Mouse (Mus musculus) adrenal gland, adult 8-10 months (tissue): ENCODE measurements around the gene Cntn5. TPM values are rescaled to one million over a fixed set of nuclear protein-coding genes. Genes with fewer than 3 reads are reported as not detected.

Experiments
- DNase-seq: peaks from one replicate; pipeline ENCODE4 v3.0.0; 2022
- total RNA-seq, 4 experiments: library from RNA; stranded (reverse); gene quantifications; 2 replicates each; pipeline ENCODE4 v1.2.4; 2022

Cntn5 gene
- total RNA-seq: not detected

DNA sequence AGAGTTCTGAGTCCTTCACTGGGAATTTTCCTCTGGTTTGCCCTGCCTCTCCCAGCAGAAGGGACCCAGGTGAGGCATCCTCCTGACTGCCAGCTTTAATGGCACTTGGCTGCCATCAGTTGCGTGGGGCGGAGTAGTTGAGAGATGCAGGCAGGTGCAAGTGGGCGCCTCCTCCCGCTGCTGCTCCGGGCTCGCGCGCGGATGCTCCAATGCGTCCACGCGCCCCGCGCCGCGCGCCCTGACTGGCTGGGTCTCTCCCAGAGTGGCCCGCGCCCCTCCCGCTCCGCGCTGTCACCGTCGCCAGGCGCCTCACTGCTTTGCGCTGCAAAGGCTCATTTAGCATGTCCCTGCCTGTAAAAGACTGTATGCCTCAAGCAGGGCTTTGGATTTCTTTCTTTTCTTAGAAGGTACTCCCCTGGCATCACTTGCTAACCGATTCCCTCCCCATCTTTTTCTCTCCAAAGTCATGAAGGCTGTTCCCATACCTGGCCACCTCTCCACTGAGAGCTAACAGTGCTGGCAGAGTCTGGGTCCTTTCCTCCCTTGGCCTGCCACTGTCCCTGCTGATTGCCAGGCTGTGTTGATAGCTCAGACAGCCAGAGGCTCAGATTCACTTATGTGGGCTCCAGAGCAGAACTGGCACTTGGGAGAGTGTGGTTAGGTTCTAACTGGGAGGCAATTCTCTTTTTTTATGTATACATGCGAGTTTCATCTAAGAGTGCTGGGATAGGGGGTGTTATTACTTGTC is at the start of gene Cntn5:
Cntn5 (minus strand) TSS at position 160 of the 748 bp plus-strand sequence.
- no peak for DNase-seq

DNA sequence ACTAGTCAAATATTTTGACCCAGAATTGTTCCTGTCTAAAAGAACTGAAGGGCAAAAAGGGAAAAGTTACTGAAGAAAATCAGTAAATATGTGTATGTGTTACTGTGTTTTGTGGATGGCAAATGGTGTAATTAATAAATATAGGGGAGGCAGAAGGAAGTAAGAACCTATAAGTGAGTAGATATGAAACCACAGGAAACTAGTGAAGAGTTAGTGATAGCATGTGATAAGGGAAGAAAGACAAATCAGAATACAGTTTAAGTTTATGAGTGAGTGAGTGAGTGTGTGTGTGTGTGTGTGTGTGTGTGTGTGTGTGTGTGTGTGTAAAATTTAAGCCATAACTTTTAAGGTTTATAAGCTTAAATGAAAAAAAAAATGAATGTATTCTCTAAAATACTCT is 45.9 kb upstream of the Cntn5 start:
- DNase-seq: no peak

DNA sequence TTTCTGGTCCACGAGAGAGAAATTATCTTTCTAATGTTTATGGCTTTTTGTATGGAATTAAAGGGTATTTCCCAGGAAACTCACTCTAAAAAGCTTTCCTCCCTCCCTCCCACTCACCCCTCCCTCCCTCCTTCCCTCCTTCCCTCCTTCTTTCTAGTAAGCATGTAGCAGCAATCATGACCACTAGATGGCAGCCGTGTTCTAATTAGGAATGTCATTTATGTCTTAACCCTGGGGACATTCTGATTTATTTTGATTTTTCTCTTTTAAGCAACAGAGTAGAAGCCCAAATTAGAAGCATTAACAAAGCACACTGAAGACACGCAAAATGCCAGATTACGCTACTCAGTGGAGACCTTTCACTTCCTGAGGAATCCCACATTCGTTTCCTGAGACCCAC is 5.0 kb upstream of the Cntn5 start:
- peak; percentile 2 for DNase-seq

DNA sequence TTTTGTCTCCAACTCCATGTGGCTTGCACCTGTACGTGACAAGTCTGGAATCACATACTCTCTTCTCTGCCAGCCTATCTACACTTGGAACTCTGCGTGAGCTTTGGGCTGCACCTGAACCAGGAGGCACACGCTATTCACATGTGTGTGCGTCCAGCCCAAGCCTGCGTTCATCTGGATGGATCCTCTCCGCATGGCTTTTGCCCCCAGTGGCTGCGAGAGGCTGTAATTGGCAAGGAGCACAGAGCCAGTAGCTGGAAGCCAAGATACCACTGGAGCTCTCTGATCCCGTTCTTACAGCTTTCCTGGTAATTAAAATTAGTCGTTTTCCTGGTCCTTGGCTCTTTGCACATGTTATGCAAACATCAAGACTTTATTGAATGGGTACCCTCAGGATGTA is 1.1 kb upstream of the Cntn5 start:
- DNase-seq: no peak

DNA sequence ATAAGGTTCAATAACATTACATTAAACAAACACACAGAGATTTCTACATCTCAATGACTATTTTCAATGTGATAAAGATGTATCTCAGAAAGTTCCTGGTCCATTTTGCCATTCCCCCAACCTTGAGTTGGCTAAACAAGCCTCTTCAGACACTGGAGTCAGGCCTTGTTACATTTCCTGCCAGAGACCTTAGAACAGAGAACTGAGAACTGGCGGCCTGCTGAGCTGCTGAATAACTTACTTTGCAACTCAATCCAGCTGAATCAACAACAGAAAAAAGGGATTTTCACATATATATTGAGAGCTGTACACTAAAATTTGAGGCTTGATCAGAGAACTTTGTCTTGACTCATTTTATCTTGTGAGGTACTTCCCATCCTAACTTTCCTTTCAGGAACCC is 24.8 kb downstream of the Cntn5 start:
- DNase-seq: no peak

DNA sequence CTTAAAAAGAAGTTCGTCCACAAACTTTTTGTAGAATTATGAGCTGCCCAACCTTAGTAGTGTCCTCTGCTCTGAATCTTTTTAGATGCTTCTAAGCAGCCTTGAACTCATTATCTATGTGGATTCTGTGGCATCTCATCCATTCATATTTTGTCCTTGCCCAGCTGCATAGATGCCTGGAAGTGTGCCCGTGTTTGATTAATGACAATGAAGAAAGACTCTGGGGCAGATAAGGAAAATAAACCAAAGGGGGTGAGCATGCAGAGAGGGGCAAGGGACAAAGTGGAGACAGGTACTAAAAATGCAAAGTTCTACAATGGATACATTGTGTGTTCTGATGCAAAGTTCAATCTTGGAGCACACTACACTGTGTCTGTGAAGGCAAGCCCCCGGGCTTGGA is 30.7 kb downstream of the Cntn5 start:
- DNase-seq: peak; percentile 35

DNA sequence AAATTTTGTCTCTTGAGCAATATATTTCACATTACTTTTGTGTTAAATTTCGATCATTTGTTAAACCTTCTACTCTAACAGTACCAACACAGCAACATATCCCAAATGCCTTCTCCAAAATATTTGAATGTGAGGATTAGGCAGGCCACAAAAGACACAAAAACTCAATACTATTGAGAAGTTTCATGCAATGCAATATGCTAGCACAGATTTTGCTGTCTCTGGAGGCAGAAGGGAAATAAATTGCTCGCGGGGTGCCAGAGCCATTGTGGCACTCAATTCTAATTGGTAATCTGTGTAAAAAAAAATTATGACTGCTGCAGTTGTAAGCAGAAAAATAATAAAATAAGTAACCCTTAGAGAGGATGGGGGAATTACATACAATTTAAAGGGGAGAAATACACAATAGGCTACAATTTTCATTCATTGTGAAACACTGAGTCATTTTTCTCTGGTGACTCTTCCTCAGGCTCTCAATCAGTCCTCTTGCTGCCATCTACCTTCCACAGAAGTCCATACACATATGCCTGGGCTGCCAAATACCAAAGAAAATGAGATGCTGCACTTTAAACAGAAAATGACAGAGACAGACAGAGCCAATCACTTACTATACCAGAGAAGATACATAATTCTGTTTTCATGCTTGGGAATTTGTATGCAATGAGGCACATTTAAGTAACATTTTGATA is 48.2 kb downstream of the Cntn5 start:
- no peak for DNase-seq

DNA sequence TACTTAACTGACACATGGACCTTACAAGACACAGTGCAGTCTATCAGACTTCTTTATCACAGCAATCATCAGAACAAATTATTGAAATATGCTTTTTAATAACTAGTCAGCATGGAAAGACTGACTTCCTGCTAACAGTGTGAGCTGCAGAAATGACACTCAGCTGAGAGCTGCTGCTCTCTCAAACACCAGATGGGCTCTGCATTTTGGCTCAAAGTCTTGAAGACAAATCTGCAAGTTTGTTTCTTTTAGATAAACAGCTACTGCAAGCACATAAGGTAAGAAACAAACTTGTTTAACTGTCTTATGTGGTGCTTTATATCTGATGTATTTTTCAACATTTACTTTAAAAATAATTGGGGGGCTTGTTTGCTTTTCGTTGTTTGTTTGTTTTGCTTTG is 87.9 kb downstream of the Cntn5 start:
- DNase-seq: no peak

DNA sequence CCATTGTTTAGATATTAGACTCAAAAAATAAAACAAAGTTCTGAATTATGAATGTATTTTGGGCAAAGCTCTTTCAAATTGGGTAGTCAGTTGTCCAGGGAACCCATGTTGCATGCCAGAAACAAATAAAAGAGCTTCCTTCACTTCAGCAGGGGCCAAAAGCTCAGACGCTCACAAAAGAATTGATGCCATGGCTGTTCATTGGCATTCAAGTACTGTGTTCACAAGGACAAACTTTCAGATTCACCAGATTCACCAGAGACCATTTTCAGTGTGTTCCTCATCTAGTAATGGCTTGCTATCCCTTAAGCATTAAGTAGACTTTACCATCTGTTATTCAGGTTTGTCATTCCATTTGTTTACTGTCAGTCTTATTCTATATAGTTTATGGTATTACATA is 107.4 kb downstream of the Cntn5 start:
- no peak for DNase-seq

DNA sequence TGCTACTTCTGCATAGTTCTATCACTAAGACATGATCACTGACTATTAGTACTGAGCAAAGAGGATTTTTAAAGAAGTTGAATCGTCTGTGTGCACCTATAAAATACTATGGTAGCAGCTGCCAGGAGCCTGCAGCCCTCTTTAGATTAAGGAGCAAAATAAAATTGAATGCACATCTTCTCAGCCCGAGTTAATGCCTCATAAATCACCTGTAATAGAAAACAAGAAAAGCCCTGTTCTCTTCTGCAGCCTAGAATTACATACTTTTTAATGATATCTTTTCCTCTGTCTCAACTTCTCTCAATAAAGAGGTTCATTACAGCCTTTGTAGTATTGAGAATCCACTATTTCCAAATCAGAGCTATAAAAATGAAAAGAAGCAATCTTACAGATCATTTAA is 109.5 kb downstream of the Cntn5 start:
- no peak for DNase-seq

DNA sequence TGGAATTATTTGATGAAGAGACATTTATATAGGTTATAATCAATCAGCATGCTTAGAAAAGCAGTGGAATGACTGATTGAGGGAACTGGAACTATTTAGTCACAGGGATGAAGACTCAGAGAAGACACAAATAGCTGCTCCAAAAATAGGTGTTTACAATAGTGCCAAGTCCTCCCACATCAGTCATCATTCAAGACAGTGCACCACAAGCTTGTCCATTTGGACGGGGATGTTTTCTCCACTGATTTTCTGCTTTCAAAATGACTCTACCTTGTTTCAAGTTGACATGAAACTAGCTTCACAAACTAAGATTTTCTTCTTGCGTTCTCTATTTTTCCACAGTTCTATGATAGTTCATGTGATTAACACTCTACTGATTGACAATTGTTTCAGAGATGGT is 172.7 kb downstream of the Cntn5 start:
- no peak for DNase-seq

DNA sequence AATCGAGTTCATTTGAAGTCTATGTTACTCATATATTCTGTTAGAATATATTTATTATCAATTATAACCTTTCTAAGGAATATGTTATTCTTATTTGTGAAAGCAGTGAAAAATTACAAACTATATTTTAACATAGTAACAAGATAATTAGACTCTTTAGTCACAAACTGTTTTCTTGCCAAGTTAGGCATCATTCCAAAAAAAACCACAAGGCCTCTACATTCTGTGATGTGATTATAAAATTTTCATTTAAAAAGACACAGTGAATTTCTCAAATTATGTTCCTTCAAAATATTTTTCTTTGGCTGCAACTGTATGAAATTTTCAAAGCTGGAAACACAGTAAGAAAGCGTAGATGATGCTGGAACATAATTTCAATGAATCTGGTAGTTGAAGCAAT is 180.4 kb downstream of the Cntn5 start:
- no peak for DNase-seq

DNA sequence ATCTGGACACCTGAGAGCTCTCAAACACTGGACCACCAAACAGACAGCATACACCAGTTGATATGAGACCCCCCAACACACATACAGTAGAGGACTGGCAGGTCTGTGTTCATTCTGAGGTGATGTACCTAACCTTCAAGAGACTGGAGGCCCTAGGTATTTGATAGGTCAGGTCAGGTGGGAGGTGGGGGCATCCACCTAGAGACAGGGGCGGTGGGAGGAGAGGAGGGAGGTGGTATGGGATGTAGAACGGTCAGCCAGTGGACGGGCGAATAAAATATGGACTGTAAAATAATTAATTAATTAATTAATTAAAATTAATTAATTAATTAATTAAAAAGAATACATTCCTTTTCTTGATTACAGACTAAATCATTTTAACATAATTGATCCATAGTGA is 182.5 kb downstream of the Cntn5 start:
- no peak for DNase-seq

DNA sequence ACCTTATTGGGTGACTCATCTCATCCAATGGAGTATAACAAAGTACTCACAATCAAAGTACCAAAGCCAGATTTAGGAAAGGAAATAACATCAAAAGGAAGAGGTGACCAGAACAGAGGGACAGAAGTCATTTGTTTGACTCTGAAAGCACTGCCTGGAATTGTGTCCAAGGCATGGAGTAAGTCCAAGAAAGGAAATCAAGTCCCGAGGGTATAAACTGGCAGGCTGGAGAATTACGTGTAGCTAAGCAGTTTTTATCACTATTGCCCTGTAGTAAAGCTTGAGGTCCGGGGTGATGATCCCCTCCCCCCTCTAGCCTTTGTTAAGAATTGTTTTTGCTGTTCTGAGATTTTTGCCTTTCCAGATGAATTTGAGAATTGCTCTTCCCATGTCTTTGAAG is 185.6 kb downstream of the Cntn5 start:
- DNase-seq: no peak

DNA sequence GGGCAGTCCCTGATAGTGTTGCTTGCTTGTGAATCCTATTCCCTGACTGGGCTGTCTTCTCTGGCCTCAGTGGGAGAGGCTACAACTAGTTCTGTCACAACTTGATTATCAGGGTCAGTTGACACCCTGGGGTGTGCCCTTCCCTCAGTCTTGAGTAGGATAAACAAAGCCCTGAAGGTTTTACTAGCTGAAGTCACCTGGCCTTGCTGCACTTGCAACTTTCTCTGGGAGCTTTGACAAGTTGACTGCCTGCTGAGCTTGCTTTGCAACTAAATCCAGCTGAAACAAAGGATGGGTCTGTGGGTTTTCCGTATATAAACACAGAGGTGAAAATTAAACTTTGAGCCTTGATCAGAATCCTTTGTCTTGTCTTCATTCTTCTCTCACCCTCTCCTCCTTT is 190.9 kb downstream of the Cntn5 start:
- DNase-seq: no peak

DNA sequence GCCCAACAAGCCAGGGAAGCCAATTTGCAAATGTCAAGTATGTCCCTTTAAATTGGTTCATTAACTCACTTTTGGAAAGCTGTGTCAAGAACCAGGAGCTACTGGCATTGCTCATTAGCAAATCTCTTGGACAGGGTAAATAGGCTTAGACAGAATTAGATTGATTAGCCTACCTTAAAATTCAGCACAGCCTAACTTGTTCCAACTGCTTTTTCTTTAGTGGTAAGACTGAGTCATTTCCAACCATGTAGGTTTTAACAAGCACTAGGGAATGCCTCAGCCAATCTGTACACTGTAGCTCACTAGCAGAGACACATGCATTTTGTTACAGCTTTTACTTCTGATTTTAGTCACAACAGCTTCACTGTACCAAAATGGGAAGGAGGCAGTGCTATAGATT is 222.9 kb downstream of the Cntn5 start:
- DNase-seq: no peak

DNA sequence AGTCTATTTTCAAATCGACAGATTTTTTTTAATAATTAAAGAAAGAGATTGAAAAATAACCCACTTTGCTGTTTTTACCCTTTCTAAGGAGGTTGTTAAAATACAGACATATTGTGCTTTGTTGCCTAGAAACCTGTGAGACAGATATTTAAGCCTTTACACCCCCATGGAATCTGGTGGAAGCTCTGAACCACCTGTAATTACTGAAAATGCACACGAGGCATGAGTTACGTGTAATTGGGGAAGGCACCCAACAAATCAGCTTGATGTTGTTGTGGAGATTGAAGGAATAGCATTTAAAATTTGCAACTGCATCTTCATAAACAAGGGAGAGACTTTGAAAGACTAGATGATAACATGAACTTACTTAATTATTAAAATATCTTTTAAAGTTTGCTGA is 223.4 kb downstream of the Cntn5 start:
- DNase-seq: no peak

DNA sequence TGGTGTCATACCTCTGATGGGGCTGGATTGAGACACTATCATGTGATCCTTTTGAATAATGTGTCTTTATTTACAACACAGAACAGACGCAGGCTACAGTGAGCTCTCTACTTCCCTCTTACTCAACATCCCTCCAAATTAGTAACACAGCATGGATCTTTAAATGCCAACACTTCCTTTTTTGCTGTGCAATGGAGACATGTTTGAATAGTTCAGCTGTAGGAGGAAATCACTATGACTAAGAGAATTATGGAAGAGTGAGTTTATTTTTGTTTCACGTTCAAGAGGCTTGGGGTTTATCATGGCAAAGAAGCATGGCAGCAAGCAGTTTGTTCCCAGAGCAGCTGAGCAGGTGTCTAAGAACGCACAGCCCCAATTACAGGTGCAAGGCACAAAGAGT is 235.9 kb downstream of the Cntn5 start:
- no peak for DNase-seq

DNA sequence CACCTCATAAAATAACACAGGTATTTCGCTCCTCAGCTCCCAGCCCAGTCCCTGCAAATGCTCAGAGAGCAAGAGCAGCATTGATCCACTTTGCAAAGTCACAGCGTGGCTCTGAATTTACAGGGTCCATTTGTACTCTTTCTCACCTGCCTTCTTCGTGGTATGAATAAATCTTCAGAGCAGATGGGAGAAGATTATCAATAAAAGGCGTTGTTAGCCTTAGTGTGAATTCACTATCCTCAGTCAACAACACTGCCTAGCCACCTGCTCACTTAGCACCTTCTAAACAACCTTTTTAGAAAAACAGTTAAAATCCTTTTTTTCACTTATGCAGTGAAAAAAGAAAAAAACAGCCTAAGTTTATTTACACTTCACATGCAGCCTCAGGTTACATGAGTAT is 237.1 kb downstream of the Cntn5 start:
- DNase-seq: no peak

DNA sequence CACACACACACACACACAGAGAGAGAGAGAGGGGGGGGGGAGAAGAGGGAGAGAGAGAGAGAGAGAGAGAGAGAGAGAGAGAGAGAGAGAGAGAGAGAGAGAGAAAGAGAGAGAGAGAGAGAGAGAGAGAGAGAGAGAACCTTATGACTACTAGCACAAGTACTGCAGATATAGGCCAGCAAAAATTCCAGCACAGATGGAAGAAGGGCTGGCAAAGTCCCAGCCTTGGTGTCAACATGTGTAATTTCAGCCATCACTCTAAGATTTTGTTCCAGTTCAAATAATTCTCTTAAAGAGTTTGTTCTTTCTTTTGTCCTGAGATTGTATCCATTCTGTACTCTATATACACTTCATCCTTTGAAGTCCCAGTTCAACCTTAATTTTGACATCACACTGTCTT is 238.8 kb downstream of the Cntn5 start:
- no peak for DNase-seq

DNA sequence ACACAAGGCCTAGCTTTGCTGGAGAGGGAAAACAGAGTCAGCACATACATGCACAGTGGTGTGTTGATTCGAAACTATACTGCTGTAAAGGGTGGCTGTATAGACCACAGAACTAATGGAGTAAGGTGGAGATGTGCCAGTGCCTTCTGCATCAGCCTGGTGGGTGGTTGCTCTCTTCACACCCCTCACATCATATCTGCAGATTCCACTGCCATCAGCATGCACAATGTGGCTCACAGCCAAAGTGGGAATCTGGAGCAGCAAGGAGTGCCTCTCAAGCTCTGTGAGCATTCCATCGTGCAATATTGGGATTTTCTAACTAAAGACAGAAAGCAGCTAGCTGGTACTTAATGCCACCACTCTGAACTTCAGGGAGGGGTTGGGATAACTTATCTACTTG is 241.5 kb downstream of the Cntn5 start:
- DNase-seq: no peak

DNA sequence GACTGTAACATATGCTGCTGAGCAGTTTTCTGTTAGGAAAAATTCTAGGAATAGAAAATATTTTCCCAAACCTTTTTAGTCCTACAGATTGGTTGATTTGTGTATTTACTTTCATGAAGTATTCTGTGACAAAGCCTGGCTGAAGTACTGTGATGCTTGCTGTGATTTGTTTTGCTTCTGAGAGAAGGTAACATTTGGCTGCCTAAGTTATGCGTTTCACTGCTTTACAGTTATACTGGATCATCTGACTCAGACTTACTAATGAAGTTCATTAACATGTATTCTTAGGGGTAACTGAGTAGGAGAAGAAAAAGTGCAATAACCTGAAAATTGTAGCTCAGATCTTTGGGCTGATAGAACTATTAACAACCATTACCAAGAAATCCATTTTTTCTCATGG is 245.1 kb downstream of the Cntn5 start:
- no peak for DNase-seq

DNA sequence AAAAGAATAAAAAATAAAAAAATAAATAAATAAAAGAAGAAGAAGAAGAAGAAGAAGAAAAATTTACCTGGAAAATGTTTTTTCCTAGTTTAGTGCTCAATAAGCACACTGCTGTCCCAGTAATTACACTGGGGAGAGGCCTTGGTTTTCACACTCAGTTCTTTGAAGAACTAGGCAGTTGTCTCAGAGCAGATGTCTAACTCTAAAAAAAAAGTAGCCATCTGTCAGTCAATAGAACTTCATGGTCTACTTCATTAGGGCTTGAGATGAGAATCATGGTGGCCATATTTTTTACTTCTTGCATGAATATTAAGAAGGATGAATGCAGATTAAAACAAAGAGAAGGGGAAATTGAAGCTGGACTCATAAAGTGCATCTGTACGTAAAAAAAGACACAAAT is 246.5 kb downstream of the Cntn5 start:
- no peak for DNase-seq

DNA sequence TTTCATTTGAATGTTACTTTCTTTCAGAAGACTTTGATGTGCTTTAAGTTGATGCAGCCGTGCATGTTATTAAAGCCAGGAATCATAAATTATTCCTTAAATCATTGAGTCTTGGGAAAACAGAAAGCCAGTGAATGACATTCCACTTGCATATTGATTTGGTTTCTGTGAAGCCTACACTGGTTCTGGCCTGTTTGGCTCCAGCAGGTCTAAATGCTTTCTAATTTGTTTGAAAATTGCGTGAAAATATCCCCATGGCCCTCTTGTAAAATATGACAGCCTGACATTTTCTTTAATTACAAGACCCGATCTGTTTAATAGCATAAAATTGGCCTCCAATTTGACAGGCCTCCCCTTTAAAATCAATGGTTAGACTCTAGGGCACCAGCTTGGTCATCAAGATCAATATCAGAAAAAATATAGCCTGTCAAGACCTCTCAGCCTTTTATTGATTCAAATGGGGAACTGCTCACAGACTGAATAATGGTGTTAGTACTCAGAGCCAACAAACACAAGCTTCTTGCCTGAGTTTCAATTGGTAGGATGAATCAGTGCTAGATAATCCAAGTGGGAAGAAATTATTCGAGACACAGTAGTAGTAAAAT is 247.3 kb downstream of the Cntn5 start:
- DNase-seq: no peak
